Mouse (Mus musculus) urinary bladder, adult 2 months (tissue): Measurements from ENCODE around the gene Myocd. TPM values are rescaled to one million over a fixed set of nuclear protein-coding genes. Genes with fewer than 3 reads are reported as not detected.

Experiments used
- DNase-seq: peaks from one replicate; pipeline ENCODE4 v3.0.0; 2022; ENCODE audit warnings: low spot score
- polyA plus RNA-seq: library from polyadenylated mRNA; depleted of rRNA; stranded (reverse); fragments of >200 nt; gene quantifications from 2 replicates; pipeline ENCODE4 v1.2.3, GENCODE M21; 2012; rRNA removed

Myocd gene
- polyA plus RNA-seq, 1 experiment: 27.6 TPM

DNA sequence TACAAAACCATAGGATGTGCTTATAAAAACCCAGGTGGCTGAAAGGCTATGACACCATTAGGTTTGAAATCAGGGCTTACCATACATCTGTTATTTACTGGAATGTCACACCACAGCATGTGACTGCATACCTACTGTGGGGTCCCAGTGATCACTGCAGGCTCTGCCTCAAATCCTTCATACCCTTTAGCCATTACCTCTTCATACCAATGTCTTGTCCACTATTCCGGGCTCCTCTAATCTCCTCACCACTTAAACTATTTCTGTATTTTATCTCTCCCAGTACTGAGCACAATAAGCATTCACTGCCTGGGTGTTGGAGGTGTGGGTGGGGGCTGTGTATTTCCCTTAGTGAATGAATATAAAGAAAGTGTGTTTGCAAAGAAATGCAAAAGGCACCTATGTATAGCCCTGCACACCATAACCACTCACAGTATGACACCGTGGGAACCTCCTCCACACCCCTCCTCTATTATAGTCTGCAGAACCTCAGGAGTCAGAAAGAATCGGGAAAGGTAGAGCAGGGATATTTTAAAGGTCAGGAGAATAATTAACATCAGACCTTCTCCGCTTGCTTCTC, 126.9 kb downstream of the Myocd start:
- no peak for DNase-seq

- no peak for DNase-seq
Observed at GRCm38 (mm10) chr11:65139030-65139429, 130.8 kb downstream of the Myocd start.

DNA sequence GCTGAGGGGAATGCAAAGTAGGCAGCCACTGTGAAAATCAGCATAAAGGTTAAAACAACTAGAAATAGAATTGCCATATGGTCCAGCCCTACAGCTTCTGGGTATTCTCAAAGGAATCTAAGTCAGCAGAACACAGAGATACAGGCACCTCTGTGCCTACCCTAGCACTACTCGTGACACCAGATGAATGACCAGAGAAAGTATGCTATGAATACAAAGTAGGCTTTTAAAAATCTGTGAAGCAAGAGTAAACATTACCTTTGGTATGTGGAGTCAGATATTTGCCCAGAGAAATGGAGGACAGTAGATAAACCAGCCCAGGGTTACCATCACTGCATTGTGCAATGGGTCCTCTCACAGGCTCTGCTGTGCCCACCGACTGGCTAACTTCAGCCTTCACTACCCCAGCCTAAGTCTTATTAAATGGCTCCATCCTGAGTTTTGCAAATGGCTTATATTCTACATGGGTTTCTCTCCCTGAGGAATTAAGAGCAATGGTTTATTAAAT, 132.6 kb downstream of the Myocd start:
- no peak for DNase-seq

GRCm38 (mm10) chr11:65135251-65135739, 134.5 kb downstream of the Myocd start:
- no peak for DNase-seq

DNA sequence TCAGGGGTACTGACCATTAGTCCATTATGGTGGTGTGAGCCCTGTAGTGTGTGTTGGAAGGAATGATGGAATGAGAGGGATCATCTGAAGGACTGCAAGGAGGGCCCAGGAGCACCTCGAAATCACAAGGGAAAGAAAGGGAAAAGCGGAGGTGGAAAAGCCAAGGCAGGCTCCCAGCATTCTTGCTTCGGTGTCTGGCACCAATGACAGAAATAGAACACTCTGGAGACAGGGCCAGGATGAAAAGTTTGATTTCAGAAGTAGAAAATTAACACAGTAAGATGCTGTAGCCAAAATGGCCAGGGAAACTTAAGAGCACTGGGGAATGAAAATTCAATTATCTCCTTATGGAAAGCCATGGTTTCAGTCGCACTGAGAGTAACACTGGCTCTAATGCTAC, 136.1 kb downstream of the Myocd start:
- DNase-seq: no peak

DNA sequence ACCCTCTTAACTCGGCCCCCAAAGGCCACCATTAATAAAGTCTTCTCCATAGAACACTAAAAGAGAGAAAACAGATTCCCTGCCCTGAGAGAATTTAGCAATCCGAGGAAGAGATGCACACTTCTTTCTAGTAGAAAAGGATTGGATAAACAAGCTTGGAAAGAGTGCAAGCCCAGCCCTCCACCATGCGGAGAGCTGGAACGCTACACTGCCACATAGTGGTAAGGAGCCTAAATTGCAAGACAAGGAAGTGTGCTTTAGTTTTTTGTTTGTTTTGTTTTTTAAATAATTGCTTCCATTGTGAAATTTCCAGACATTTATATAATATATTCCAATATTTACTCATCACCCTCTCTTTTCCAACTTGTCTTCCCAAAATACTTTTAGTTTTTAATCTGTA, 140.7 kb downstream of the Myocd start:
- no peak for DNase-seq

- no peak for DNase-seq
Observed at GRCm38 (mm10) chr11:65128666-65129065, 141.1 kb downstream of the Myocd start.

- DNase-seq: no peak
Observed at GRCm38 (mm10) chr11:65126566-65126965, 143.2 kb downstream of the Myocd start.

Other genes with a start within 250 kb of the Myocd start
- not detected in 2 replicates for gene 1700086D15Rik, start 110.1 kb downstream of the Myocd start, polyA plus RNA-seq
- gene Arhgap44, start 107.0 kb downstream of the Myocd start, polyA plus RNA-seq: 6.6 and 9.7 TPM in 2 replicates